Mouse (Mus musculus) left cerebral cortex, postnatal 10 days (tissue): ENCODE measurements around the gene Slc1a2. TPM values are rescaled to one million over a fixed set of nuclear protein-coding genes. Genes with fewer than 3 reads are reported as not detected.

Experiments
- DNase-seq, 2 experiments: peaks; one replicate each; pipeline ENCODE4 v3.0.0; 2021 to 2022; ENCODE audit warnings: low spot score in 2 of 2, mixed read lengths in 1 of 2; ENCODE audit errors: extremely low spot score in 1 of 2
- intact Hi-C: fragments of 180-260 bp; cut with DNase I; formaldehyde crosslinking; loops from one replicate; pipeline ENCODE4 v1.15.1; 2025
- total RNA-seq, 2 experiments: library from RNA; stranded (reverse); gene quantifications; 2 replicates each; pipeline ENCODE4 v1.2.3; 2021

Slc1a2 gene
- total RNA-seq, 2 experiments from 2014 or later: 1,314 to 1,339 TPM

DNA sequence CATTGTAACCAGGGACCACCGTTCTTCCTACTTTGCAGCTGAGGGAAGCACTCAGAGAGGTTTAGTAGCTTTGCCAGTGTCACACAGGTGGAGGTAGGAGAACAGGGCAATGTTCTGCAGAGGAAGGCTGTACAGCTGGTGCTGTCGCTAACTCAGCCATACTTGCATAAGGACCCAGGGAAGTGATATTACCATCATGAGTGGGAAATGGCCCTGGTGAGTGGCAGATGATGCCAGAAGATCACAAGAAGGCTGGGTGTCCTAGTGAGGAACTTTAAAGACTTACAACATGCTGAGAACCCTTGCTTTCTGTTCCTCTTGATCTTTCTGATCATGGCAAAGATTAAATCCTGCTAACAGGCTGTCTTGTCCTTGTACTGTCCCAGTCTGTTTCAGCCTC lies 42.2 kb downstream of the Slc1a2 start:
- DNase-seq: no peak
- intact Hi-C loops: no loop called here

DNA sequence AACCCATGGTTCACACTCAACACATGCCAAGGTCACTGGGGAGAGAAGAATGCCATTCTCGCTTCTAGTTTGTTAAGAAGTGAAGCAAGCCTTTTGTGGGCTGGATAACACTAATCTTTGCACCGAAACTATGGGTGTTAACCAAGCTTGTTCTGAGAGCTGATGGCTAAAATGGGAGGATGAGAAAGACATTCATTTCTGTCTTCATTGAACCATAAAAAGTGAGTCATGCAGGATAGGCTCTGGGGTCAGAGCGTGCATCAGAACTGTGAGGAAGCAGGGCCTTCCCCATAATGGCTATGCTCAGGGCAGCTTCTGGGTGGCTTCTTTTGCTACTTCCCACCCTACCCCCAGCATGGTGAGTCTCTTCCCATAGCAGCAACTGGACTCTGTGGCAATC lies 42.9 kb downstream of the Slc1a2 start:
- no peak for DNase-seq
- intact Hi-C loops: no loop called here

DNA sequence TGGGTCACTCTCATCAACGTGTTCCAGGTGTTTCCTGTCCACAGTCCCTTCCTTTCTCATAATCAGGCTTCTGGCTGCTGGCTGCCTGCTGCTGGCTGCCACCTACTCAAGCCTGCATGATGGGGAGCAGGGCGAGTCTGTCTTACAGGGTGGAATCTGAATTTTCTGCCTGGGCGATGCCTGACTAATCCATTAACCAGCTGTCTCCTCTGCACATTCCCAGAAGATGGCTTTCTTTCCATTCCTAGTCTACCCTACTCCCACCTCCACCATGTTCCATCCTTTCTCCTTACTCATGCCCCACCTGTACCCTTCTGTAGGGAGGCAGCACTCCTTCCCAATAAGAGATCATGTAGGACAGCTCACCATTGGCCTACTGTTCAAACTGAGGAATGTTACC lies 45.1 kb downstream of the Slc1a2 start:
- DNase-seq: no peak
- intact Hi-C loops: no loop called here

DNA sequence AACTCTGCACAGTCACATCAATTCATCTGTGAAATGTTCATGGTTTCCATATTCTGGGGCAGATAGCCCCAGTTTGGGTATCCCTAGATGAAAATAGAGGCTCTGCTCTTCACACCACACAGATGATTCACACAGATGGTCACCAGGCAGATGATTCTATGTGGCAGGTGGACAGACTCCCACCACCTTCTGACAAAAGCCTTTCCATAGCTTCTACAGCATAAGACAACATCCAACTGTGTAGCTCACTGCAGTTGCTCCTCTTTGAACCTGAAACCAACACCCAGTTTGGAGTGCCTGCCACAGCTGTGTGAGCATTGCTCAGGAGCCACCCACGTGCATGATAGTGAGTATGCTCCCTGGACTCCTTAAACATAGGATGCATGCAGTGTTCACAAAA lies 46.3 kb downstream of the Slc1a2 start:
- intact Hi-C loops: no loop called here
- DNase-seq: no peak

DNA sequence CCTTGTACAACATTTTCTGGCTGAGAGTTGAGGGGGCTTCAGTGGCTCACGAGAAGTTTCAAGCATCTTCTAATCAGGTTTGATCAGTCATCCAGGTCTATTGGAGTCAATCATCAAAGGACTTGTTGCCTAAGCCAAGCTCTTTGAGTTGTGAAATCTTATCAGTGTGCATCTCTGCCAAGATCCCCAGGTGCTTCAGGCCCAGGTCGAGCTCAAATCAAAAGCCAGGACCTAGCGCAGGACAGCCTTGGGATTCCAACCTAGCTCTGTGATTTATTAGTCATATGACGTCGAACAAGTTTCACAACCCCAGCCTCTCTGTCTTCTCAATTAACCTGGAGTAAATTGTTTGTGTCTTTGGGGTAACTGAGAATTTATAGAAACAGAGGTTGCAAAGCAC lies 53.1 kb downstream of the Slc1a2 start:
- intact Hi-C loops: no loop called here
- DNase-seq: no peak

DNA sequence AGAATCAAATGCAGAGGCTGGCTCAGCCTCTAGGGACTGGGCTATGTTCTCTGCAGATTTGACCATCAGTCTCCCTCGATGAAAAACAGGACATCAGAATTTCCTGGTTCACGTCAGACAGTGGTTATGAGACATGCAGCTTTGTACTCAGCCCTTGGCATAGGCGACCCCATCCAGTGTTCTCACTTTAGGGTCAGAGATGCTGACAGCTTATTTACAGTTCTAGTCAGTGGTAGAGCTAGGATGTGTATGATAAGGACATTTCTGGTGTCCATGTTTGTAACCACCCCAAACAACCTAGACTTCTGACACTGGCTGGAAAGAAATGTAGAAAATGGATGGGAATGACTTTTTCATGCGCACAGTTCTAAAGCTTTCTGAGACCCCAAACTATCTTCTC lies 53.6 kb downstream of the Slc1a2 start:
- DNase-seq: no peak
- intact Hi-C loops: no loop called here

DNA sequence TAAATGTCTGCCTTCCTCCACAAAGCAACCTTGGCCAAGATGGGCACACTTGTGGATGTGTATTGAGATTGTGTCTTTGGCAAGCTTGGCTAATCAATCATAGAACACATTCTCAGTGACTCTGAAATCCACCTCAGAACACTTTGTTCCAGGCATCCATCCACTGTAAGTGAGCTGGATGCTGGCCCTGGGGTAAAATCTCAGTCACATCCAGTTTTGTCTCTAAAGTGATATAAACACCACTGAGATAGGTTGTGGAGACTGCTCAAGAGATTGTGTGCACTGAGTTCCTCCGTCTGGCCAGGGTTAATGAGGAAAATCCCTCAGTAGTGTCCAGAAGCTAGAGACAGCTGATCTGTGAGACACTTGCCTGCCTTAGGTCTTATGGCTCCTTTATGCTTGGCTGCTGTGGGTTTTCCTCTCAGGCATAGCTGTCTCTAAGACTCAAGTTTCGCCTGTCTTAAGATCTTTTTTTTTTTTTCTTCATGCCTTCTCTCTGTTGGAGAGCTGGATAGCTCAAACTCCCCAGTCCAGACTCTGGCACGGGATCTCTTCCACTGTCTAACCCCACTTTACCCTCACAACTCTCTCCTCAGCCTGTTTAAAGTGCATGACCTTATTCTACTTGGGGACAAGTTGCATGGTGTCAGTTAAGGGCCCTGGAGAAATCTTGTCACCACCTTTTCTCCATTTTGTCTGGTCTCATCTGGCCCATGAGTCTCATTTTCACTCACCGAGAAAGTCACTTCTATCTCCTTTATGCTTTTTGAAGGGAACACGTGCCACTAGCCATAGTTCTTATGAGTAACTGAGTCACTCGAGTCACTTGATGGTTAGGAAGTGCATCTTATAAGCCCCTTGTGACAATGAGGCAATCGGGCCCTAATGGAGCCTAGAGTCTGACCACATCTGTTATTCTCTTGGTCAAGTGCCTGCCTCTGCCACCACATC lies 54.5 kb downstream of the Slc1a2 start:
- intact Hi-C loops: no loop called here
- DNase-seq: no peak

DNA sequence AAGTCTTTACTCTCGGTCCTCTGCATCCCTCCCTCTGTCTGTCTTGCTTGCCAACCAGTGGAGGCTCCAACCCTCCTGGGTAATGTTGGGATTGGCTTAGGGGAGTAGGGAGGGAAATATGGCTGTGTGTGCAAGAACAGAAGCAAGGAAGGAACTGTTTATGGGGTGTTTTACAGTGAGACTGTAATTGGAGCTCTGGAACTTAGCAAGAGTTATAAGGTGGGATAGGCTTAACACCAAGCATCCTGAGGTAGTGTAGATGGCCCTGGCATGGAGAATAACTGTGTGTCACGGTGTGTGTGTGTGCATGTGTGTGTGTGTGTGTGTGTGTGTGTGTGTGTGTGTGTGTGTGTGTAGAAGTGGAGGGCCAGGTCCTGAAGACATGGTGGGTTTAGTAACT lies 55.9 kb downstream of the Slc1a2 start:
- intact Hi-C loops: no loop called here
- no peak for DNase-seq

DNA sequence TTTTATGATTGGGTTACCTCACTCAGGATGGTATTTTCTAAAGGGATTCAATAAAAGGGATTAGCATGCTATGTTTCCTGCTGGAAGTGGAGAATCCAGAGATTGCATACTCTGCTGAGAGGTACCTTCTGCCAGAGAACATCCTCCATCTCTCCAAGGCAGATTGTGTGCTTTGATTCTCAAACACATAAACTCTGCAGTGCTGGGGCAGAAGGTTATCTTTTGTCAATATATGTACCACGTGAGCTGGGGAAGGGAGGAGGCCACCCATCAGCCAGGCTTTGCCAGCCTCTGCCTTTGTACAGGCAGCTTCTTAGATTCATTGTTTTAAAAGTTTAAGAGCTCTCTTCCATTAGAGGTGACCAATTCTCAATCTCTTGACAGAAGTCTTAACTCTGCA lies 57.3 kb downstream of the Slc1a2 start:
- no peak for DNase-seq
- intact Hi-C loops: no loop called here

DNA sequence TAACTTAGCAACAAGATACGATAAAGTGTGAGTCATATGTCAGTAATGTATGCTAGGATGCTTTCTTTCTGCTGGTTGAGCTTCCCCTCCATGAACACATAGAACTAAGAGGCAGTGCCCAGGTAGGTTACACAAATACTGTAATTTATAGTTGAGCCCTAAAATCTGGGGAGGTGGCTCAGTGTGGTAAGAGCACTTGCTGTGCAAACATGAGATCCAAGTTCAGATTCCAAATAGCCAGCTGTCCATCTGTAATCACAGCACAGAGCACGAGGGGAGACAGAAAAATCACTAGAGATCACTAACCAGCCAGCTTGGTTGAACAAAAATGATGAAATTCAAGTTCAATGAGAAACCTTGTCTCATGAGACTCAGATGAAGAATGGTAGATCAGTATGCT lies 63.4 kb downstream of the Slc1a2 start:
- intact Hi-C loops: no loop called here

DNA sequence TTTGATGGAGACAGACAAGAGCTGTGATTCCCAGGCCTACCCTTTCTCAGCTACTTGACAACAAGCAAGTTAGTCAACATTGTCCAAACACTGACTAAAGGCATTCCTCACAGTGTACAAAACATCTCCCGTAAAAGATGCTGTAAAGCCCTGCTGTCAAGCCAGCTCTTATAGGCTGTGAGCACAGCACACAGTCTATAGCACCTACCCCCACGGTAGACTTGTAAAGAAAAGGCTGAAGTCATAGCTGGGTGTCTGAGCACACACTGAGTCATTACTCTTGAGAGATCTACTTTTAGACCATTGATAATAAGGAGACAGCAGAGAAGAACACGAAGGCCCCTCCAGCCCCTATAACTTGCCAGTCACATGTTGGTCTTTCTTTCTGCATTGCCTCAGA lies 66.6 kb downstream of the Slc1a2 start:
- intact Hi-C loops: no loop called here
- DNase-seq: no peak

More for the DNA sequence above, 63.4 kb downstream of the Slc1a2 start:
- no peak for DNase-seq

DNA sequence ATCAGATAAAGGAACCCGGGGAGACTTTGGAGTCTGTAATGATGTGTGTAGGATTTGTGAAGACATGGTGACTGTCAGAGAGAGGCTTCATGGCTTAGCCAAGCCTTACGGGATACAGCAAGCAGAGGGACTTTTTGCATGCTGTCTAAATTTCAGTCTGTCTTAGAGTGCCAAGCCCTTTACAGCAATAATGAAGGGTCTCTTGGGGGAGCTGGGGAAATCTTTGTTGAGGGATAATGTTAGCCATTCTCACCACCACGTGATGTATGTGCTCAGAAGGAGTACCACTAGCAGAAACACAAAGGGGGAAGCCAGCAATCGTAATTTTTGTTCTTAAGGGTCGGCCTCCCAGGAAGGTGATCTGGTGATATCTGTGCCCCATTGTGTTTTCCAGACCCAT lies 71.9 kb downstream of the Slc1a2 start:
- no peak for DNase-seq
- intact Hi-C loops: no loop called here

DNA sequence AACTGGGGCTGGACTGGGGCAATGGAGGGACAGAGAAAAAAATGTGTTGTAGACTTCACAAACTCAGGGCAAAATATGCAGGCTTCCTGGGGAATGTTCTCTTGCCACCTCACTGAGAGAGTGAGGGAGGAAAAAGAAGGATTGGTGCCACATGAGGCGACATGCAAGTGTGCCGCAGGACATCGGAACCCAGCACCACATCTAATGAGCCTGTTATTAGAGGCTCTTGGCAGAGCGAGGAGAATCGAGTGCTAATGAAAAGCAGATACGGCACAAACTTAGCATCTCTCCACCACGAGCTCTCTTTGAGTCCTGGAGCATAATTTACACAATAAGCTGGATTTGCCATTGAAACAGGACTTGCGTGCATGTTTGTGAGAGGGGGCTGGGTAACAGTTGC lies 72.3 kb downstream of the Slc1a2 start:
- no peak for DNase-seq
- intact Hi-C loops: no loop called here

DNA sequence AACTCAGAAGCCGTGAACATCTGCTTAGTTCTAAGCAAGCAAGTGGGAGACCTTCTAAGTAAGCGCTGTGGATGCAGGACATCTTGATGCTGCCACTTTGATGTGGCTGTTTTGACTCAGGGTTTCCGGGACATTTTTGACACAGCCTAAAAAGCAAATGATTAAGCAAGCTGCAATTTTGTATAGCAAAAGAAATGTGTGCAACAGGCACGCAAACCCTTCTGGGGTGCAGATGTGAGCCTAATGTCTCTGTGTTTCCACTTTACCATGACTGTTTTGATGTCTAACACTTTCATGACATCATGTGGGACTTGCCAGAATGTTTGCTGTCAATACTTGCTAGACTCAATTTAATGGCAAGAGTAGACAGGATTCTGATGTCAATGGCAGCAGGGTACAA lies 74.7 kb downstream of the Slc1a2 start:
- intact Hi-C loops: no loop called here
- no peak for DNase-seq

DNA sequence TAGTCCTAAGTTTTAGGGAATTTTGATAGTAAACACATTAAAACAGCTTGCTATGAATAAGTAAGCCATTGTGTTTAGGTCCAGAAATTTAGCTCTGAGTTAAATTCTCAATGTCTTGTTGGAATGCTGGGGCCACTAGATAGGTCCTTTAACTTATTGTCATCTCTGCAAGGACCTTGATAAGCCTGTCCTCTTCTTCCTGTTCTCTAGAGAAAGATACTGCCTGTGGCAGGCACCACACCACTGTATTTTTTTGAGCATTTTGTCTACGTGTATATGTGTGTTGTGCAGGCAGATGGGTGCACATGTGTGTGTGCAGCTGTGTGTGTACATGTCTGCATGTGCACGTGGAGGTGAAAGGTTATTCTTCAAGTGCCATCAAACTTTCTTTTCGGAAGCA lies 75.6 kb downstream of the Slc1a2 start:
- no peak for DNase-seq
- intact Hi-C loops: no loop called here

DNA sequence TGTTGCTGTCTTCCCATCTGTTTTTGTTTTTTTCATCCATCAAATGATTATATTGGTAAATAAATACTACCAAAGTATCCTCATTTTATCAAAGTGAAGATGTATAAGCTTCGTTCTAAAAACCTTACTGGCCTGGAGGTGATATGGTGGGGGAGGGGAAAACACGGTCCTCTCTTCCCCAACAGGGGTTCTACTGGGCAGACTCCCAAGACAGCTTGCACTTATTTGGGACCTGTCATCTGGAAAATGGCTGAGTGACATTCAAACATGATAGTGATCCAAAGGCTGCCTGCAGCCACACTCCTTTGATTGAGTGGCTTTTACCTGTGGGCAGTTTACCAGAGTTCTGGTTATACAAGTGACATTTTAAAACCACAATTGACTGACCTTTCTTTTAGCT lies 76.6 kb downstream of the Slc1a2 start:
- intact Hi-C loops: no loop called here

DNA sequence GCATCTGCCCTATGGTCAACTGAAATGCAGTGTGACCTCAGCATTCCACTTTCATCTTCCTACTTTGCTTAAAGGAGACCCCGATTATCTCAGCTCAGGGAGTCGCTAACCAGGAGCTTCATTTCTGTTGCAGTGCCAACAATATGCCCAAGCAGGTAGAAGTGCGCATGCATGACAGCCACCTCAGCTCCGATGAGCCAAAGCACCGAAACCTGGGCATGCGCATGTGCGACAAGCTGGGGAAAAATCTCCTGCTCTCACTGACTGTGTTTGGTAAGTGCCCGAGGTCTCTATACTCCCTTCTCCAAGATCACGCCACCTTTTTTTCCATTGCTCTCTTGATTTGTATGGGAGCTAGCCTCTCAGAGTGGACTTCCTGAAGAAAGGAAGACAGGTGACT lies 77.4 kb downstream of the Slc1a2 start:
- DNase-seq: no peak
- intact Hi-C loops: no loop called here

More for the DNA sequence above, 76.6 kb downstream of the Slc1a2 start:
- no peak for DNase-seq

DNA sequence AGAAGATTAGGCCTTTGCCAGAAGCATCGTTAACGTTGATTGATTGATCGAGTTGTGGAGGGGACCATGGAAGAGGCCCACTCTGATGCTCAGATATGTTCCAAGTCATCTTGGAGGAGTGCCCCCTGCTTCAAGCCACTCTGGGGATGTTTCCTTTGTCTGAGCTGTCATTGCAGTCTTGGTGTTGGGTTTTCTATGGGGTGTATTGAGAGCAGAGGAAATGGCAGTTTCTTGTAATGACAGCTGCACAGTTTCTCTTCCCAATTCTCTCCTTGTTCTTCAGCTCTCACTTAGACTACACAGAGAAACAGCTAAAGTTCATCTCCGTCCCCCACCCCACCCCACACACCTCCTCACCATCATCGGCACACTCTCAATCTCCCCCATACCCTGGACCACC lies 78.0 kb downstream of the Slc1a2 start:
- no peak for DNase-seq
- intact Hi-C loops: no loop called here

DNA sequence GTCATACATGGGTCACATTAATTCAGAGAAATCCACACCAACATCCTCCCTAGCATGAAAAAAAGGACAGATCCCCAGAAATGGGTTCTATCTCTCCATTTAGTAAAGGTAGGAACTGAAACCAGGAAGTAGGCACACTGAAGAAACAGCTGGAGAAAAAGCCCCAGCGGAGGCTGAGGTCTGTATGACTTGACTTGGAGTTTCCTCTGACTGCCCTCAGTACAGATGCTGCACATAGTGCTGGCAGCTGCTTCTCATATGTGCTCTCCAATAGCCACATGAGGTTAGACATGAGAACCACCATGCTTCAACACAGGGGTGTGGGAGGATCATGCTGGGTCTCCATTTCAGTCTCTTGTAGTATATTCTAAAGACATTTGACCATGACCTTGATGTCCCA lies 80.4 kb downstream of the Slc1a2 start:
- no peak for DNase-seq
- intact Hi-C loops: no loop called here

DNA sequence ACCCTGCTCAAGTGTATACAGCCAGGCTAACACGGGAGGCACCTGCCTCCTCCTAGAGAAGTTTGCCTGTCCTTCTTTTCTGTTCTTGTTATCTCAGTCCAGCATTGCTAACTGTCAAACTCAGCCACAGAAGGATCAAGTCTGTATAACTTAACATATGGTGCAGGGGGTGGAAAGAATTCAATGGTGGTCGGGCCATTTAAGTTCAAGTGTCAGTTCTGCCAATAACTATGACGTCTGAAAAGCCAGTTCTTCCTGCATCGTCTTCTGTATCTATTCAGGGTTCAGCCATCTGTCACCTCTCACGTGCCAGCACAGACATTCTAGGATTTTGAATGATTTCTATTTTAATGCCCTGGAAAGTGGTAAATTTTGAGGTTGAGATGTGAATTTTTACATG lies 84.2 kb downstream of the Slc1a2 start:
- DNase-seq: peak in 1 of 2 experiments; percentile 79
- intact Hi-C loops: no loop called here
